Mouse (Mus musculus) left cerebral cortex, adult 2 months (tissue): ENCODE results near the gene Mrps23. TPM values are rescaled to one million over a fixed set of nuclear protein-coding genes. Genes with fewer than 3 reads are reported as not detected.

Experiments used
- DNase-seq, 2 experiments: peaks; one replicate each; pipeline ENCODE4 v3.0.0; 2021 to 2022; ENCODE audit warnings: low spot score in 2 of 2, mixed read lengths in 1 of 2; ENCODE audit errors: extremely low spot score in 1 of 2
- H3K27ac ChIP-seq: fragments of 200-600 bp; 2 replicates; pipeline ENCODE4 v1.8.1; 2022
- H3K4me3 ChIP-seq: fragments of 200-600 bp; 2 replicates; pipeline ENCODE4 v1.8.1; 2022
- CTCF ChIP-seq: fragments of 200-600 bp; IDR thresholded peaks from 2 replicates; pipeline ENCODE4 v1.8.1; 2022; ENCODE audit warnings: antibody characterized with exemption, mild to moderate bottlenecking, moderate library complexity
- intact Hi-C: fragments of 180-260 bp; cut with DNase I; formaldehyde crosslinking; loops from one replicate; pipeline ENCODE4 v1.15.1; 2025
- total RNA-seq, 2 experiments: library from RNA; stranded (reverse); gene quantifications; 2 replicates each; pipeline ENCODE4 v1.2.3; 2021

Gene Mrps23
- total RNA-seq, 2 experiments from 2014 or later: 66.4 to 71.1 TPM

GRCm38 (mm10) chr11:88258212-88258611, 54.0 kb downstream of the Mrps23 start:
- intact Hi-C loops: no loop called here
- H3K4me3 ChIP-seq: no peak overlapping the region

GRCm38 (mm10) chr11:88260463-88260862, 56.3 kb downstream of the Mrps23 start:
- intact Hi-C loops: no loop called here
- Histone ChIP-seq H3K27ac (no peak overlapping the region), H3K4me3 (no peak overlapping the region)
- no peak for DNase-seq
- TF ChIP-seq CTCF: no peak

More at GRCm38 (mm10) chr11:88258212-88258611, 54.0 kb downstream of the Mrps23 start:
- no peak for DNase-seq
- TF ChIP-seq CTCF: peak; percentile 13
- no peak overlapping the region for H3K27ac ChIP-seq

Other genes with a start within 250 kb of the Mrps23 start
- 100 to 1,000 TPM; 578 to 608 TPM for gene Dynll2, start 216.9 kb upstream of the Mrps23 start, total RNA-seq
- 100 to 1,000 TPM; 184 to 190 TPM for gene Srsf1, start 157.0 kb upstream of the Mrps23 start, total RNA-seq
- 10 to 100 TPM; 27.8 to 28.3 TPM for gene Vezf1, start 136.1 kb upstream of the Mrps23 start, total RNA-seq
- 10 to 100 TPM; 31.4 to 31.7 TPM for gene Cuedc1, start 106.3 kb upstream of the Mrps23 start, total RNA-seq
- gene Ccdc182, start 89.7 kb downstream of the Mrps23 start, total RNA-seq: not detected